Mouse (Mus musculus) megakaryocyte, embryonic 14.5 days (primary cell): ENCODE results near the gene Cadm1.

ENCODE experiments used
- FLI1 ChIP-seq: IDR thresholded peaks from 2 replicates; pipeline ENCODE4 v1.6.1; 2012; ENCODE audit warnings: low read length, inconsistent platforms, mixed read lengths
- GATA1 ChIP-seq: IDR thresholded peaks from 3 replicates; pipeline ENCODE4 v1.6.1; 2012; ENCODE audit warnings: mixed read lengths, low read length, inconsistent platforms, borderline replicate concordance

DNA sequence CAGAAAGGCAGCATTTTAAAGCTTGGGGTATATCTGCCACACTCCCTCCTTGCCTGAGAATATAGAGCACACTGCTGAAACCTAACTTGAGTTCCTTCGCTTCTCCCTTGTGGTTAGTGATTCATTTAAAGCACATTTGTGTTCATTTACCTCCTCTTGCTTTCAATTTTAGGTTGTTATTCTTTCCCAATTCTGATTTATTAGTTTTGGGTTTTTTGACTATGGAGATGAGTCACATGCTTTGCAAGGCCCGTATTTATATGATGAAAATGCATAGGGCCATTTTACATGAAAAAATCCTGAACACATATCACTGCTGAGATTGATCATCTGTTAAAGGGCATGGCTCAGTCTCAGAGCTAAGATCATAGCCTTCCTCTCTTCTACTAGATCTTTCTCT lies 115.1 kb downstream of the Cadm1 start:
- TF ChIP-seq FLI1 (no peak), GATA1 (no peak)
